Mouse (Mus musculus) mouse trophoblast stem cell (cell line): ENCODE measurements at regions not wholly inside any gene's neighbourhood (a gene's known extent, or its start where the extent isn't known, plus 50 kb on each side); places are given as distances from the start of the nearest gene placed in this dataset.

Source experiments
- in situ Hi-C, 2 experiments: fragments of 300-500 bp; cut with MseI, MboI; formaldehyde crosslinking; loops; 2 replicates in 1 of 2; 3 replicates in 1 of 2; pipeline ENCODE4 v1.15.1; 2025

GRCm38 (mm10) chr6:67087837-67088440, 50.7 kb upstream of the Gadd45a start:
- in situ Hi-C loops = no loop called here

DNA sequence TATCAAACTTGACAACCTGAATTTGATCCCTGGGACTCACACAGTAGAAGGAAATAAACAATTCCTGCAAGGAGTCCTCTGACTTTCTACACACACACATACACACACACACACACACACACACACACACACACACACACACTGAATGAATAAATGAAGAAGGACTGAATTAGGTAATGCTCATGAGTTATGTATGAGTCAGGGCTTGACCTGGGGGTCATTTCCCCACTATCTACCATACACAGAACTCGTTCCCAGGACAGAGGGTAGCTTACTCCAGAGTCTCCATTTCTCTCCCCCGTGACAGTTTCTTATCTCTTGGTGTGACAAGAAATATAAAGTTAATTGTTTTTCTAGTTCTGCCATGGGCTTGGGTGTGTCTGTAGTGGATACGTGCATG, 50.1 kb upstream of the Gadd45a start:
- in situ Hi-C loops = no loop called here
